Mouse (Mus musculus) cortical plate, adult 2 months (tissue): ENCODE data around the gene Gcfc2.
A peak's percentile ranks its signal among the peaks of the same experiment; 100 is the strongest.

Experiments
- CTCF ChIP-seq: fragments of 200-500 bp; IDR thresholded peaks from 2 replicates; pipeline ENCODE4 v1.5.1; 2011; ENCODE audit warnings: mild to moderate bottlenecking, control low read depth, low read length; ENCODE audit not compliant: insufficient read depth; ENCODE audit errors: extremely low read depth
- POLR2A ChIP-seq: fragments of 200-500 bp; IDR thresholded peaks from 2 replicates; pipeline ENCODE4 v1.6.1; 2011; ENCODE audit warnings: mild to moderate bottlenecking, low read length, control low read depth; ENCODE audit not compliant: insufficient read depth; ENCODE audit errors: extremely low read depth

DNA sequence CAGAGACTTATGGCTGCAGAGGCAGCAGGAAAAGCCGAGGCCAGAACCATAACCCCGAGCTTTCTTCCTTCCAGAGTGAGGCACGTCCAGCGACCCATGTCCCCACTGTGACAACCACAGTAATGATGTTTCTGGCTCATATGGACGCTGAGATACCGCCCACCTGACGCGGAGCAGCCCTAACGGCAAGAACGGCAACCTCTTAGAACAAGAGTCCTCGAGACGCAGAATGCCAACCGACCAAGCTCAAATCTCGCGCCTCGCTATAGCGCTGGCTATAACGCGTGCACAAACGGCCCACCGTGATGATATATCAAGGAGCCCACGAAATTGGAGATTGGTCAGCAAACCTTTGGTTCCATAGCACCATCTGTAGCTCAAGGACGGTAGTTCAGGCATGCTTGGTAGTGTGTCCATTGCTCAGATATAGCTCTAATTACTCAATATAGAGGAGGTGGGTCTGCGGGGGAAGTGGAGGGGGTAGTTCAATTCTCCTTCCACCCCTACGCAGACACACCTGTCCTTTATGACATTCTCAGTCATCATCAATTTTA, 13.1 kb upstream of the Gcfc2 start:
- no peak for TF ChIP-seq POLR2A
- 0 out of 2 replicates have a peak, but pooled peaks have one; percentile 29 for TF ChIP-seq CTCF
